Mouse (Mus musculus) kidney, postnatal 0 days (tissue): ENCODE data around the gene Msh5. TPM values are rescaled to one million over a fixed set of nuclear protein-coding genes. Genes with fewer than 3 reads are reported as not detected.

Experiments
- ATAC-seq: fragments of 200-750 bp; cut with Nextera tagmentation; replicated peaks from 2 replicates; pipeline ENCODE4 v1.8.0; 2017; ENCODE audit warnings: low read depth, moderate number of reproducible peaks, moderate TSS enrichment, moderate library complexity; ENCODE audit not compliant: low FRiP score
- DNase-seq: peaks from one replicate; pipeline ENCODE4 v3.0.0-alpha.2; 2016; ENCODE audit warnings: low spot score
- H3K27ac ChIP-seq: fragments of 300-500 bp; sonication (generic); 2 replicates; pipeline ENCODE4 v1.5.1; 2014; ENCODE audit warnings: mild to moderate bottlenecking
- H3K27me3 ChIP-seq: fragments of 300-500 bp; sonication (generic); 2 replicates; pipeline ENCODE4 v1.6.1; 2014; ENCODE audit warnings: low read length, mixed read lengths; ENCODE audit not compliant: insufficient read depth
- H3K36me3 ChIP-seq: fragments of 300-500 bp; sonication (generic); 2 replicates; pipeline ENCODE4 v1.6.1; 2014; ENCODE audit warnings: low read length, mixed read lengths; ENCODE audit not compliant: insufficient read depth
- H3K4me1 ChIP-seq: fragments of 300-500 bp; sonication (generic); replicated peaks from 2 replicates; pipeline ENCODE4 v1.6.1; 2014; ENCODE audit warnings: antibody characterized with exemption, low read length, mixed read lengths; ENCODE audit not compliant: insufficient read depth
- H3K4me2 ChIP-seq: fragments of 300-500 bp; sonication (generic); 2 replicates; pipeline ENCODE4 v1.6.1; 2014; ENCODE audit warnings: mild to moderate bottlenecking, low read length, moderate library complexity, mixed read lengths
- H3K4me3 ChIP-seq: fragments of 300-500 bp; sonication (generic); replicated peaks from 2 replicates; pipeline ENCODE4 v1.5.1; 2014; ENCODE audit warnings: low read depth, low read length
- H3K9ac ChIP-seq: fragments of 300-500 bp; sonication (generic); 2 replicates; pipeline ENCODE4 v1.6.1; 2014; ENCODE audit warnings: low read depth, low read length
- H3K9me3 ChIP-seq: fragments of 300-500 bp; sonication (generic); replicated peaks from 2 replicates; pipeline ENCODE4 v1.6.1; 2016; ENCODE audit warnings: low read length, inconsistent platforms, mixed read lengths
- CTCF ChIP-seq: IDR thresholded peaks from 2 replicates; pipeline ENCODE4 v1.5.1; 2016; ENCODE audit warnings: antibody characterized with exemption, low read depth, mild to moderate bottlenecking, moderate library complexity
- WGBS: fragments of 180-500 bp; shearing (Covaris S2); extraction: QIAGEN DNeasy Blood & Tissue Kit; methylation state at CpG from one replicate; pipeline ENCODE4 v1.1.7; 2014; 5-methylcytosine and 5-hydroxymethylcytosine counted together
- polyA plus RNA-seq: library from polyadenylated mRNA; unstranded; fragments of >200 nt; fragmentation: Nextera tagmentation; extraction: Ambion mirVana; gene quantifications from 2 replicates; pipeline ENCODE4 v1.2.1, GENCODE M21; 2015

Gene Msh5
- polyA plus RNA-seq, 1 experiment from 2014 or later = 2.7 TPM

GRCm38 (mm10) chr17:35063466-35063865 lies 16.9 kb upstream of the Msh5 start:
- DNase-seq (no peak), ATAC-seq (no peak)
- Histone ChIP-seq H3K4me3 (no peak overlapping the region), H3K36me3 (peaks cover 6% of the 10 kb centered on the region; the same call in 1 of the 2 replicates), H3K9ac (no peak overlapping the region), H3K27me3 (no peaks in the 10 kb centered on the region), H3K4me1 (peaks cover 18% of the 10 kb centered on the region), H3K9me3 (no peaks in the 10 kb centered on the region), H3K27ac (no peak overlapping the region), H3K4me2 (no peak overlapping the region)
- 86% methylated on average over 3 of the region's 3 CpGs for WGBS
- no peak for TF ChIP-seq CTCF

- Histone ChIP-seq H3K27ac (no peak overlapping the region), H3K27me3 (no peaks in the 10 kb centered on the region), H3K9me3 (no peaks in the 10 kb centered on the region), H3K4me2 (no peak overlapping the region), H3K4me3 (no peak overlapping the region), H3K9ac (no peak overlapping the region), H3K4me1 (peaks cover 18% of the 10 kb centered on the region), H3K36me3 (peaks cover 18% of the 10 kb centered on the region; the same call in 1 of the 2 replicates)
- DNase-seq (no peak), ATAC-seq (no peak)
- WGBS = 70% methylated on average over 8 of the region's 8 CpGs
- no peak for TF ChIP-seq CTCF
Observed at GRCm38 (mm10) chr17:35061299-35061698, 14.8 kb upstream of the Msh5 start.

- H3K36me3 ChIP-seq = peaks cover 23% of the 10 kb centered on the region; the same call in 1 of the 2 replicates
Observed at GRCm38 (mm10) chr17:35060737-35061297, 14.3 kb upstream of the Msh5 start.

GRCm38 (mm10) chr17:35060071-35060470 lies 13.5 kb upstream of the Msh5 start:
- H3K27ac ChIP-seq = peak overlapping the region; percentile 94; the same call in 1 of the 2 replicates
- H3K4me2 ChIP-seq = peak overlapping the region; percentile 94
- peak overlapping the region; percentile 77 for H3K4me3 ChIP-seq
- WGBS = 20% methylated on average over 14 of the region's 14 CpGs
- DNase-seq (no peak), ATAC-seq (no peak)
- H3K9ac ChIP-seq = peak overlapping the region; percentile 77
- peaks cover 29% of the 10 kb centered on the region; the same call in 1 of the 2 replicates for H3K36me3 ChIP-seq
- H3K9me3 ChIP-seq = no peaks in the 10 kb centered on the region
- no peak for TF ChIP-seq CTCF
- H3K27me3 ChIP-seq = no peaks in the 10 kb centered on the region
- H3K4me1 ChIP-seq = peaks cover 15% of the 10 kb centered on the region

More at GRCm38 (mm10) chr17:35060737-35061297, 14.3 kb upstream of the Msh5 start:
- Histone ChIP-seq H3K4me1 (peaks cover 18% of the 10 kb centered on the region), H3K4me3 (peak overlapping the region; percentile 77; the same call in 1 of the 2 replicates), H3K9me3 (no peaks in the 10 kb centered on the region), H3K4me2 (peak overlapping the region; percentile 94), H3K27ac (no peak overlapping the region), H3K27me3 (no peaks in the 10 kb centered on the region), H3K9ac (peak overlapping the region; percentile 77; the same call in 1 of the 2 replicates)
- peak; percentile 32 for DNase-seq
- 51% methylated on average over 22 of the region's 22 CpGs for WGBS
- ATAC-seq = no peak
- no peak for TF ChIP-seq CTCF

- Histone ChIP-seq H3K4me2 (peak within 1 kb of the TSS; percentile 94), H3K9ac (peak within 1 kb of the TSS; percentile 77), H3K4me1 (peaks cover 8% of the 10 kb centered on the region), H3K27ac (peak within 1 kb of the TSS; percentile 94), H3K9me3 (no peaks in the 10 kb centered on the region), H3K36me3 (peaks cover 34% of the 10 kb centered on the region), H3K27me3 (no peaks in the 10 kb centered on the region), H3K4me3 (peak within 1 kb of the TSS; percentile 77)
- ATAC-seq (peak; percentile 90), DNase-seq (peak; percentile 98)
- peak; percentile 78 for TF ChIP-seq CTCF
- WGBS = under 1% methylated on average over 57 of the region's 57 CpGs
Observed at GRCm38 (mm10) chr17:35058911-35059892, 12.7 kb upstream of the Msh5 start, which contains the start of gene Ddah2. Ddah2 (plus strand) TSS chr17:35059035.

- Histone ChIP-seq H3K9ac (no peak overlapping the region), H3K4me1 (peaks cover 8% of the 10 kb centered on the region), H3K36me3 (peaks cover 41% of the 10 kb centered on the region), H3K4me2 (peak overlapping the region; percentile 94), H3K27me3 (no peaks in the 10 kb centered on the region), H3K4me3 (no peak overlapping the region), H3K27ac (peak overlapping the region; percentile 94; the same call in 1 of the 2 replicates), H3K9me3 (no peaks in the 10 kb centered on the region)
- DNase-seq = no peak
- TF ChIP-seq CTCF = no peak
- ATAC-seq = no peak
- WGBS = 64% methylated on average over 9 of the region's 9 CpGs
Observed at GRCm38 (mm10) chr17:35058316-35058715, 11.8 kb upstream of the Msh5 start.
